Mouse (Mus musculus) gastrocnemius, postnatal 4 days (tissue): ENCODE measurements around the gene Gm9844. TPM values are rescaled to one million over a fixed set of nuclear protein-coding genes. Genes with fewer than 3 reads are reported as not detected.

Experiments used
- DNase-seq, 2 experiments: peaks; one replicate each; pipeline ENCODE4 v3.0.0; 2021 to 2022; ENCODE audit warnings: low spot score in 2 of 2, mixed read lengths in 2 of 2
- total RNA-seq, 2 experiments: library from RNA; stranded (reverse); gene quantifications; 2 replicates each; pipeline ENCODE4 v1.2.3; 2021

Gm9844 gene
- total RNA-seq, 2 experiments from 2014 or later = 1.2 to 2.0 TPM

DNA sequence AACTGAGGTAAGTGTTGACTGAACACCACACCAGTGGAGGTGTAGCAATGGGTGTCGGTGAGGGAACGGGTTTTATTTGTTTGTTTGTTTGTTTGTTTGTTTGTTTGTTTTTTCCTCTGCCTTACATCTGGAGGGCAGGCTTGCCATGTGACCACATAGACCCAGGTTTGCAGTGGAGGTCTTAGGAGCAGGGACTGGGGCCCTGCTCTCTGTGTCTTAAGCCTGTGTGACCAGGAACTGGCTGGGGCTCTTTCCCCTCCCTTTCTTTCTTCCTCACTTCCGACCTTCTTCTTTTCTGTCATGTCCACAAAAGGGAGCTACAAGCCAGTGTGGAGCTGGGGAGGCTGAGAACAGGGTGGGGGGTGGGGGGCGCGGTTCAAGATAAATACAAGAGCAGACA is 35.9 kb downstream of the Gm9844 start:
- no peak for DNase-seq

DNA sequence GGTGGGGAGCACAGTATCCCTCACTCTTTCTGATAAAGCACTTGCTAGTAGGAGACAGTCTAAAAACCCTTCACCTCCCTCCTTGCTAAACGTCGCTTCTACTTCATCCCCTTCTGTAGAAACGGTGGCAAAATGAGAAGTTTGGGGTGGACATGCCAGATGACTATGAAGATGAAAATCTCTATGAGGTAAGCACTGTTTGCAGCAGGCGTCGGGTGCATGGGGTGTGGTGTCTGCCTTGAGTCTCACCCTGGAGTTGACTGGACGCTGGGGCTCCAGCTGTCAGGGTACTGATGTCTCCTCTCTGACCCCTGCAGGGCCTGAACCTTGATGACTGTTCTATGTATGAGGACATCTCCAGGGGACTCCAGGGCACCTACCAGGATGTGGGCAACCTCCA is 39.1 kb downstream of the Gm9844 start:
- no peak for DNase-seq

DNA sequence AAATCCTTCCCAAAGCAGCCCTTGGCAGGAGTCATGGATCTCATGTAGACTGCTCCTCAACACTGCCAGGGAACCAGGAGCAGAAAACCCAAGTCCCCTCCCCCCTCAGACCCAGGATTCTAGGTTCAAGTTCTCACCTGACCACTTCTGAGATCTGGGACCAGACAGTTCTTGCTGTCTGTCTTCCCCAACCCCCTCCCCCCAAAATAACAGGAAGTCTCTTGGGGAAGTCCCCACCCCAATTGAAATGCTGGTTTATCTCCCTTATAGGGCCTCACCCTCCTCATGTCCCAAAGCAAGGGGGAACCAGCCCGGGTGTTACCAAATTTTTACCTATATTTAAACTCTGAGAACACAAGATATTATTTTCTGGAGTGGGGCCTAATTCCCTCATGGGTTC is 39.8 kb downstream of the Gm9844 start:
- no peak for DNase-seq

GRCm38 (mm10) chr7:24902264-24902629 is 40.2 kb downstream of the Gm9844 start:
- no peak for DNase-seq

DNA sequence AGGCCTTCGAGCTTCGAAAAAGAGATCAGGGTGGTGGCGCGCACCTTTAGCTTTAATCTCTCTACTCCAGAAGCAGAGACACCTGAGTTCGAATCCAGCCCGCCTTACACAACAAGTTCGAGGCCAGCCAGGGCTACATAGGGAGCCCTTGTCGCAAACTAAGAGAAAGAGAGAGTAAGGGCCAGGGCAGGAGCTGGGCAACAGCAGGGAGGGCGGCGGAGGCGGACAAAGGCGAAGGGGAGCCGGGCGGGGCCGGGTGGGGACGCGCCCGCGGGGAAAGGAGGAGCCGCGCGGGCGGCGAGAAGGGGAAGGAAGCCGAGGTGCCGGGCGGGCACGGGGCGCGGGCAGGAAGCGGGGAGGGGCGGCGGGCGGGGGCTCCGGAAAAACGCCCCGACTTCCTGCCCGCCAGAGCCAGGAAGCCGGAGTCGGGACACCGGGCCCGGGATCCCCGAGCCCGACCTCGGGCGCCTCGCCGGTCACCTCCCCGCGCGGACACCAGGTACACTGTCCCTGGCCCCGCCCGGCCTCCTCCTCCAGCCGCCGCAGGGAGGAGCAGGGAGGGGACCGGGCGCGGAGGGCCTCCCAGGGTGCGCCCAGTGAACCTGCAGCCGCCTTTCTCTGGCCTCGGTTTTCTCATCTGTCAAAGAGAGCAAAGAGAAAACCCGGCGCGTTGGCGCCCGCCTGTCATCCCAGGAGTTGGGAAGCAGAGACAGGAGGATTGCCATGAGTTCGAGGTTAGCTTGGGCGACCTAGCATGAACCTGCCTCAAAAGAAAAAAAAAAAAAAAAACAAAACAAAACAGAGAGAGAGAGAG is 40.8 kb downstream of the Gm9844 start, which contains the start of gene Arhgef1:
TSS of gene Arhgef1 (plus strand) at position 283 of the 814 bp plus-strand sequence.
- DNase-seq = peak in 1 of 2 experiments; percentile 65

GRCm38 (mm10) chr7:24903444-24903825 is 41.4 kb downstream of the Gm9844 start:
- no peak for DNase-seq

GRCm38 (mm10) chr7:24904070-24904483 is 42.1 kb downstream of the Gm9844 start:
- peak; percentile 90 to 97 for DNase-seq

GRCm38 (mm10) chr7:24904936-24905335 is 42.9 kb downstream of the Gm9844 start:
- DNase-seq = peak in 1 of 2 experiments; percentile 48

DNA sequence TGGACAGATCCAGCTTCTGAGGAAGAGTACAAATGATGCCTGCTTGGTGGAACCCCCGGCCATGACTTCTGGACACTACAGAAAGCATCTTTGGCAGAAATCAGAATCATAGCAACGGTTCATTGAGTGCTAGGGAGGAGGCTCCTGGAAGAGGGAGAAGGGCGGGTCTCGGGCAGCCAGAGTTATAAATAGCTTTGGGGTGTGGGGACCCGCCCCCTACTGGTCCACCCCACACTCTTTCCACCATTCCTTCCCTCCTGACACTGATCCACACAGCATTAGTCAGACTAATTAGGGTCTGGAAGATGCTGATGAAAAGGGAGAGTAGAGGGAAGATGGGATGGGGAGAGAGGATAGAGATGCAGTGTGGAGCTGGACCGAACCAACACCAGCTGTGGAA is 44.5 kb downstream of the Gm9844 start:
- no peak for DNase-seq

GRCm38 (mm10) chr7:24907211-24907748 is 45.3 kb downstream of the Gm9844 start:
- DNase-seq = no peak

Other genes with a start within 250 kb of the Gm9844 start
- gene Lypd3, start 225.7 kb upstream of the Gm9844 start, total RNA-seq = not detected
- gene Tex101, start 185.5 kb upstream of the Gm9844 start, total RNA-seq = not detected
- gene BC049730, start 153.0 kb upstream of the Gm9844 start, total RNA-seq = not detected
- not detected for gene Gm4763, start 135.3 kb upstream of the Gm9844 start, total RNA-seq
- under 1 TPM in 1 of 2 experiments, not detected in 1; 0.62 TPM for gene Cd177, start 101.9 kb upstream of the Gm9844 start, total RNA-seq
- gene Ceacam10, start 85.0 kb upstream of the Gm9844 start, total RNA-seq = not detected
- gene Lypd4, start 7.7 kb downstream of the Gm9844 start, total RNA-seq = not detected
- not detected for gene Dmrtc2, start 7.8 kb downstream of the Gm9844 start, total RNA-seq
- gene Rps19, start 22.2 kb downstream of the Gm9844 start, total RNA-seq = 1,000 to 10,000 TPM; 1,082 to 1,250 TPM
- gene Cd79a, start 35.2 kb downstream of the Gm9844 start, total RNA-seq = under 1 TPM; 0.31 to 0.98 TPM
- 10 to 100 TPM; 79.6 to 98.8 TPM for gene Arhgef1, start 40.7 kb downstream of the Gm9844 start, total RNA-seq
- gene Gm4881, start 82.3 kb downstream of the Gm9844 start, total RNA-seq = not detected
- gene Rabac1, start 110.5 kb downstream of the Gm9844 start, total RNA-seq = 100 to 1,000 TPM; 157 to 161 TPM
- under 1 TPM; 0.20 to 0.44 TPM for gene Atp1a3, start 143.7 kb downstream of the Gm9844 start, total RNA-seq
- gene Grik5, start 210.1 kb downstream of the Gm9844 start, total RNA-seq = 10 to 100 TPM; 14.6 to 17.1 TPM
- gene Zfp574, start 210.4 kb downstream of the Gm9844 start, total RNA-seq = 10 to 100 TPM; 10.7 to 11.4 TPM